Mouse (Mus musculus) liver, adult (tissue): Measurements from ENCODE around the gene Itpr2.

Experiments used
- GATA4 ChIP-seq: IDR thresholded peaks from 2 replicates; pipeline ENCODE4 v1.6.1; 2014; ENCODE audit warnings: mild to moderate bottlenecking, low read length; ENCODE audit not compliant: insufficient replicate concordance

Itpr2 gene

GRCm38 (mm10) chr6:146337237-146337636 lies 164.8 kb downstream of the Itpr2 start:
- no peak for TF ChIP-seq GATA4

- no peak for TF ChIP-seq GATA4
These were observed 166.8 kb downstream of the Itpr2 start for GRCm38 (mm10) chr6:146335191-146335590.

GRCm38 (mm10) chr6:146333506-146333905 lies 168.5 kb downstream of the Itpr2 start:
- no peak for TF ChIP-seq GATA4

GRCm38 (mm10) chr6:146331017-146331669 lies 170.9 kb downstream of the Itpr2 start:
- no peak for TF ChIP-seq GATA4

GRCm38 (mm10) chr6:146329079-146329478 lies 172.9 kb downstream of the Itpr2 start:
- no peak for TF ChIP-seq GATA4

GRCm38 (mm10) chr6:146326631-146327030 lies 175.4 kb downstream of the Itpr2 start:
- TF ChIP-seq GATA4 = no peak

GRCm38 (mm10) chr6:146324541-146325204 lies 177.3 kb downstream of the Itpr2 start:
- no peak for TF ChIP-seq GATA4

GRCm38 (mm10) chr6:146322555-146322954 lies 179.5 kb downstream of the Itpr2 start:
- TF ChIP-seq GATA4 = no peak

GRCm38 (mm10) chr6:146321951-146322350 lies 180.1 kb downstream of the Itpr2 start:
- no peak for TF ChIP-seq GATA4

- no peak; the same call in 1 of the 2 replicates for TF ChIP-seq GATA4
These were observed 185.6 kb downstream of the Itpr2 start for GRCm38 (mm10) chr6:146316415-146316814.

- peak; percentile 71; the same call in 1 of the 2 replicates for TF ChIP-seq GATA4
These were observed 186.9 kb downstream of the Itpr2 start for GRCm38 (mm10) chr6:146315153-146315552.

- no peak for TF ChIP-seq GATA4
These were observed 187.7 kb downstream of the Itpr2 start for GRCm38 (mm10) chr6:146314304-146314703.

- TF ChIP-seq GATA4 = no peak
These were observed 188.6 kb downstream of the Itpr2 start for GRCm38 (mm10) chr6:146313396-146313795.

- TF ChIP-seq GATA4 = no peak
These were observed 191.8 kb downstream of the Itpr2 start for GRCm38 (mm10) chr6:146310210-146310609.

GRCm38 (mm10) chr6:146309335-146309734 lies 192.7 kb downstream of the Itpr2 start:
- no peak for TF ChIP-seq GATA4

GRCm38 (mm10) chr6:146305995-146306394 lies 196.0 kb downstream of the Itpr2 start:
- no peak for TF ChIP-seq GATA4

- no peak for TF ChIP-seq GATA4
These were observed 197.9 kb downstream of the Itpr2 start for GRCm38 (mm10) chr6:146304088-146304487.

- no peak for TF ChIP-seq GATA4
These were observed 198.7 kb downstream of the Itpr2 start for GRCm38 (mm10) chr6:146303336-146303735.
